Mouse (Mus musculus): Measurements from ENCODE around the gene Tmem236.

The Tmem236 gene

DNA sequence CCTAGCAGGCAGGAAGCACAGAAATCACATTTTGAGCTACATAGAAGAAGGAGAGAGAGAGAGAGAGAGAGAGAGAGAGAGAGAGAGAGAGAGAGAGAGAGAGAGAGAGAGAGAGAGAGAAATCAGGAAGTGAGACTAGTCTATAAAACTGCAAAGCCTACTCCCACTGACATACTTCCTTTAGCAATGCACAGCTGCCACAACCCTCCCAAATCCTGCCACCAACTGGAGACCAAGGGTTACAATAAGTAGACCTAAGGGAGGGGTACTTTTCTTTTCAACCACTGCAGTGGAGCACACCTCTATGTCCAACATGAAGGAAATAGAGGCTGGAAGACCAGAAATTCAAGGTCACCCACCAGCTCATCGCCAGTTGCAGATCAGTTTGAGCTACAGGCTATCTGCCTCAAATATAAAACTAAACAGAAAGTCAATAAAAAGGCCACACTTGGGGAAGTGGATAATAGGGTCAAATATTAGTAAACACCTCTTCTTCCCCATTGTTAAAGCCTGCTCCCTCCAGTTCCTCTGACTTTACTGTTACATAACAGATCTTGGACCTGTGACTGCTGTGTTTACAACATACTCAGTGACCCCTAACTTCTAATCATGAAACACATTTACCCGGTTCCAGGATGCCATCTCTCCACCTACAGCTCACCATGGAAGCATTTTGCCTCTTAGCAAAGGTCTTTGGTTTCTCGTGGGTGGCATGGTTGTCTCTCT lies 75.7 kb downstream of the Tmem236 start:
- DNase-seq (ENCODE audit: low spot score in 2 of 2) = no peak

GRCm38 (mm10) chr2:14251938-14252337 lies 77.6 kb downstream of the Tmem236 start:
- DNase-seq (ENCODE audit: low spot score in 2 of 2) = no peak

DNA sequence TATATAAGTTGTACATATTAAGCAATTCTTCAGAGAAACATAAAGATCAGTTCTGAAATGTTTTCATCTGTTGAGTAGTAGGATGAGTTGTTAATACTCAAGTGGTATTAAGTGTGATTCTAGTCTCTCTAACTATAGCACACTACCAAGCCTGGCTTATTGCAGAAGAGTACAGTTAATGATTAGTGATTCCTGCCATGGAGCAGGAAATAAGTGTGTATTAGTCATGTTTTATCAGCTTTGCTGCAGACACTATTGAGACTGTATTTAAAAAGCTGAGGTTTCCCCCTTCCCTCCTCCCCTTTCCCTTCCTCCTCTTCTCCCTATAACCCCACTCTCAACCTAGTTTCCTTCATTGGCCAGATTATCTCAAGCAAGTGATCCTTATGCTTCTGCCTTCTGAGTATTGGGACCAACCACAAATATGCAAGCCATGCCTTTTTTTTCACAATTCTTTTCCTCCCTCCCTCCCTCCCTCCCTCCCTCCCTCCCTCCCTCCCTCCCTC lies 84.1 kb downstream of the Tmem236 start:
- DNase-seq (ENCODE audit: low spot score in 2 of 2) = no peak

DNA sequence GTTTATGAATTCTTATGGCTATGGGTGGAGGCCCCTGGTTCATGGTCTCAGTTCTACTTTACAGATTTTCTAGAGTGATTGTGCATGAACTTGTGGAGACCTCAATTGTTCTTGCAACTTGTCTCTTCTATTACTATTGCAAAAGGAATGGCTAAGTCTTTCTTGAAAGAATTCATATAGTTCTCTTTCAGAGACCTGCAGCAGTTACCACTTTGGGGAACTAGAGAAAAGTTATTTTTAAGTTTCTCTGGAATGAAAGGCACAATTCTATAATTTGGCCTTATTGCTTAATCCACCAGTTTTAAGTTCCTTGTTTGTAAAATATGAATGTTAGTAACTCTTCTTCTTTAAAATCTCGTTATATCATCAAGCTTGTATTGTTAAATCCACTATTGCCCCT lies 87.8 kb downstream of the Tmem236 start:
- DNase-seq (ENCODE audit: low spot score in 2 of 2) = no peak

DNA sequence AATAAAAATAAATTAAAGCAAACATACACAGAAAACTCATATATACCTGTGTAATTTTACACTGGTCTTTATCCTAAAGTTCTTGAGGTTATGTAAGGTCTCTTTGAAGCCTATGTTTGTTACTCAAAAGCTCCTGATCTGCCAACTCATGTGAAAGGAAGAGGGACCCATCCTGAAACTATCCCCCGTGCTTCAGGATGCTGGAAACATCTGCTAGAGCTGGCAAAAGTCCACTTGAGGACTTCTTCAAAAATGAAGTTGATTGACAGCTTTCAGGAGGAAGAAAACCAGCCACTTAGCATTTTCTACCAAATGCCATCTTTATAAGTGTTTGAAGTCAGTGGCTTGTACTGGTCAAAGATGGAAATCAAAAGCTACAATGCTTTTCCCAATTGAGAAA lies 94.8 kb downstream of the Tmem236 start:
- DNase-seq (ENCODE audit: low spot score in 2 of 2) = no peak
